Mouse (Mus musculus) monocyte, adult 5-6 weeks (primary cell): Measurements from ENCODE around the gene Tdrd9. TPM values are rescaled to one million over a fixed set of nuclear protein-coding genes. Genes with fewer than 3 reads are reported as not detected.

Source experiments
- total RNA-seq: library from RNA; stranded (forward); fragments of 200-1000, 200-491, 200-594 nt; gene quantifications from 3 replicates; pipeline ENCODE4 v1.2.3, GENCODE M21; 2017

Gene Tdrd9
- total RNA-seq, 1 experiment from 2014 or later = not detected

Other genes with a start within 250 kb of the Tdrd9 start
- 142 to 241 TPM (median 173 TPM) in 3 replicates for gene Klc1, start 212.7 kb upstream of the Tdrd9 start, total RNA-seq
- 0.11 to 2.1 TPM (median 1.9 TPM) in 3 replicates for gene Xrcc3, start 157.7 kb upstream of the Tdrd9 start, total RNA-seq
- gene Zfyve21, start 157.4 kb upstream of the Tdrd9 start, total RNA-seq = 1.0 to 3.8 TPM (median 3.5 TPM) in 3 replicates
- gene Ppp1r13b, start 63.4 kb upstream of the Tdrd9 start, total RNA-seq = 9.8 to 19.1 TPM (median 12.6 TPM) in 3 replicates
- gene Atp5mpl, start 4.6 kb upstream of the Tdrd9 start, total RNA-seq = 289 to 531 TPM (median 434 TPM) in 3 replicates
- not detected in 3 replicates for gene Rd3l, start 9.8 kb downstream of the Tdrd9 start, total RNA-seq
- gene Aspg, start 135.1 kb downstream of the Tdrd9 start, total RNA-seq = not detected in 3 replicates
- not detected in 3 replicates for gene Kif26a, start 174.6 kb downstream of the Tdrd9 start, total RNA-seq